Mouse (Mus musculus) left cerebral cortex, adult 11 months (tissue): Measurements from ENCODE around the gene Dmrt2.

ENCODE experiments used
- DNase-seq: peaks from one replicate; pipeline ENCODE4 v3.0.0; 2022; ENCODE audit warnings: low spot score

Dmrt2 gene

GRCm38 (mm10) chr19:25672101-25672950 lies at the start of gene Dmrt2:
TSS of gene Dmrt2 (plus strand) at chr19:25672411.
- no peak for DNase-seq

- peak; percentile 13 for DNase-seq
Observed at GRCm38 (mm10) chr19:25628490-25628889, 43.7 kb upstream of the Dmrt2 start.

- DNase-seq, result no peak
Observed at GRCm38 (mm10) chr19:25635119-25635518, 37.1 kb upstream of the Dmrt2 start.

GRCm38 (mm10) chr19:25635622-25636244 lies 36.5 kb upstream of the Dmrt2 start:
- peak; percentile 21 for DNase-seq

- no peak for DNase-seq
Observed at GRCm38 (mm10) chr19:25638766-25639361, 33.3 kb upstream of the Dmrt2 start.

- DNase-seq, result no peak
Observed at GRCm38 (mm10) chr19:25641786-25642185, 30.4 kb upstream of the Dmrt2 start.

GRCm38 (mm10) chr19:25647136-25647535 lies 25.1 kb upstream of the Dmrt2 start:
- DNase-seq, result no peak

GRCm38 (mm10) chr19:25648701-25649100 lies 23.5 kb upstream of the Dmrt2 start:
- no peak for DNase-seq

- DNase-seq, result no peak
Observed at GRCm38 (mm10) chr19:25650474-25650873, 21.7 kb upstream of the Dmrt2 start.

- DNase-seq, result no peak
Observed at GRCm38 (mm10) chr19:25652560-25652959, 19.7 kb upstream of the Dmrt2 start.

GRCm38 (mm10) chr19:25654034-25654749 lies 18.0 kb upstream of the Dmrt2 start:
- DNase-seq, result no peak

- DNase-seq, result no peak
Observed at GRCm38 (mm10) chr19:25665486-25666339, 6.5 kb upstream of the Dmrt2 start.

GRCm38 (mm10) chr19:25667836-25668235 lies 4.4 kb upstream of the Dmrt2 start:
- DNase-seq, result no peak

GRCm38 (mm10) chr19:25669593-25670248 lies 2.5 kb upstream of the Dmrt2 start:
- no peak for DNase-seq

- DNase-seq, result no peak
Observed at GRCm38 (mm10) chr19:25670571-25671285, 1.5 kb upstream of the Dmrt2 start.

GRCm38 (mm10) chr19:25671681-25672080 lies 530 bp upstream of the Dmrt2 start:
- no peak for DNase-seq

- no peak for DNase-seq
Observed at GRCm38 (mm10) chr19:25673224-25674055, 1.2 kb downstream of the Dmrt2 start.

GRCm38 (mm10) chr19:25674056-25674420 lies 1.8 kb downstream of the Dmrt2 start:
- no peak for DNase-seq

GRCm38 (mm10) chr19:25674744-25675143 lies 2.5 kb downstream of the Dmrt2 start:
- DNase-seq, result no peak
